Mouse (Mus musculus) forebrain, embryonic 14.5 days (tissue): Measurements from ENCODE around the gene Ung. TPM values are rescaled to one million over a fixed set of nuclear protein-coding genes. Genes with fewer than 3 reads are reported as not detected.

Experiments used
- ATAC-seq: fragments of 200-750 bp; cut with Nextera tagmentation; 2 replicates; pipeline ENCODE4 v1.8.0; 2017; ENCODE audit warnings: mild to moderate bottlenecking, moderate library complexity
- DNase-seq: peaks from one replicate; pipeline ENCODE4 v3.0.0-alpha.2; 2015; ENCODE audit warnings: low spot score
- H3K27ac ChIP-seq: fragments of 300-500 bp; sonication (generic); 2 replicates; pipeline ENCODE4 v1.5.1; 2014; ENCODE audit warnings: low read depth, mild to moderate bottlenecking, control low read depth, low read length, moderate library complexity
- H3K27me3 ChIP-seq: fragments of 300-500 bp; sonication (generic); replicated peaks from 2 replicates; pipeline ENCODE4 v1.6.1; 2014; ENCODE audit warnings: low read length, control low read depth, mixed read lengths; ENCODE audit not compliant: control insufficient read depth, insufficient read depth
- H3K36me3 ChIP-seq: fragments of 300-500 bp; sonication (generic); 2 replicates; pipeline ENCODE4 v1.6.1; 2014; ENCODE audit warnings: low read length, control low read depth; ENCODE audit not compliant: control insufficient read depth, insufficient read depth
- H3K4me1 ChIP-seq: fragments of 300-500 bp; sonication (generic); 2 replicates; pipeline ENCODE4 v1.6.1; 2014; ENCODE audit warnings: antibody characterized with exemption, low read length, control low read depth; ENCODE audit not compliant: control insufficient read depth, insufficient read depth
- H3K4me2 ChIP-seq: fragments of 300-500 bp; sonication (generic); 2 replicates; pipeline ENCODE4 v1.6.1; 2014; ENCODE audit warnings: mild to moderate bottlenecking, control low read depth, low read length
- H3K4me3 ChIP-seq: fragments of 300-500 bp; sonication (generic); 2 replicates; pipeline ENCODE4 v1.5.1; 2014; ENCODE audit warnings: low read depth, low read length, control low read depth
- H3K9ac ChIP-seq: fragments of 300-500 bp; sonication (generic); 2 replicates; pipeline ENCODE4 v1.6.1; 2014; ENCODE audit warnings: mild to moderate bottlenecking, low read length, control low read depth, moderate library complexity
- H3K9me3 ChIP-seq: fragments of 300-500 bp; sonication (generic); replicated peaks from 2 replicates; pipeline ENCODE4 v1.6.1; 2016; ENCODE audit warnings: low read length, control low read depth, mixed read lengths; ENCODE audit not compliant: control insufficient read depth
- WGBS: fragments of 180-500 bp; shearing (Covaris S2); extraction: QIAGEN DNeasy Blood & Tissue Kit; methylation state at CpG from one replicate; pipeline ENCODE4 v1.1.7; 2014; 5-methylcytosine and 5-hydroxymethylcytosine counted together
- polyA plus RNA-seq: library from polyadenylated mRNA; unstranded; fragments of >200 nt; fragmentation: Nextera tagmentation; extraction: Ambion mirVana; gene quantifications from 2 replicates; pipeline ENCODE4 v1.2.1, GENCODE M21; 2014

Ung gene
- polyA plus RNA-seq, 1 experiment from 2014 or later, result 13.3 TPM

DNA sequence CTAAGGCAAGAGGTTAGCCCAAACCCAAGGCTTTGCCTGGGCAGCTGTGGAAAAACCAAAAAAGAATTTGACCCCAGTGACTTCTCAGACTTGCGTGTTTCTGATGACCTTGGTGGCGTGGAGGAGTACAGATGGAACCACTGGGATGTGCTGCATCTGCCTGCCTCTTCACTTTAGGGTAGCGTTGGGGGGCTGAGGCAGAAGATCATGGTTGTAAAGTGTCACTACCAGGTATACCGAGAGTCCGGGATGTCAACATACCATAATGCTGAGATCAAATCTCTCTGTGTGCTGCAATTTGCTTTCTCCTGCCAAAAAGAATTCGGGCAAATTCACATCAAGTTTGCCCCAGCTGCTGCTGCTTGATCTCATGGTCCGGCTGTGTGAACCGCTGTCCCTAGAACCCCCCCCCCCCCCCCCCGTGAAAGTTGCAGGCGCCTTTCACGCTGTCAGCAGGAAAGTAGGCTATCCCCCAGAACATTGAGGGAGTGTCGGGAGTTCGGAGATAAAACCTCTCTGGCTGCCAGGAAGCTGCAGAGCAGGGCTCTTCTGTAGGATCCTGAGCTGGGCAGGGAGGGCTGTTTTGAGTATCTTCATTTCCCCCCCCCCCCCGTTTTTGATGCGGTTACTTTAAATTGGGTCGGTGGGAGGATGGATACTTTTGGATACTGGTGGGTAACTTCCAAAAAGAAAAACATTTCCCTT, 43.8 kb downstream of the Ung start:
- Histone ChIP-seq H3K4me2 (no peak overlapping the region), H3K4me1 (peaks cover 2% of the 10 kb centered on the region; the same call in 1 of the 2 replicates), H3K27me3 (peaks cover 6% of the 10 kb centered on the region; the same call in 1 of the 2 replicates), H3K27ac (no peak overlapping the region), H3K36me3 (no peaks in the 10 kb centered on the region), H3K9me3 (no peaks in the 10 kb centered on the region), H3K9ac (no peak overlapping the region), H3K4me3 (no peak overlapping the region)
- 34% methylated on average over 16 of the region's 16 CpGs for WGBS
- DNase-seq, result no peak
- ATAC-seq, result no peak

DNA sequence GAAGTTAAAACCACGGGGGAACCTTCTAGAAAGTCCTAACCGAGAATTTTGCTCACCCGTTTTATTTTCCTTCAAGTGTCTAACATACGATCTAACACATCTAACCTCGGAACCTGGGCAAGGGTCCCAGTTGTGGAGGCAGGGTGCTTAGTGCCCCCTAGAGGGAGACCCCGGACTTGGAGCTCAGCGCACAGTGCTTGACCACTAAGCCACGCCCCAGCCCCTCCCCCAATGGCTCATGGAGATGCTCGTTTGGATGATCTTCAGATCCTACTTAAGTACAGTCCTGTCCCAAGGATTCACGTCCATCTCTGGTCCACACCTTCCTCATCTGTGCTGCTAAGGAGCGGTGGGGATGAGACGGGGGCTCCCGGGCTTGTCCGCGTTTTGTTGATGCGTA, 44.5 kb downstream of the Ung start:
- H3K4me3 ChIP-seq, result no peak overlapping the region
- DNase-seq (peak; percentile 56), ATAC-seq (no peak)
- H3K9ac ChIP-seq, result no peak overlapping the region
- peaks cover 2% of the 10 kb centered on the region; the same call in 1 of the 2 replicates for H3K4me1 ChIP-seq
- no peak overlapping the region for H3K27ac ChIP-seq
- H3K4me2 ChIP-seq, result no peak overlapping the region
- WGBS, result 14% methylated on average over 16 of the region's 16 CpGs
- no peaks in the 10 kb centered on the region for H3K9me3 ChIP-seq
- H3K27me3 ChIP-seq, result peaks cover 6% of the 10 kb centered on the region; the same call in 1 of the 2 replicates
- no peaks in the 10 kb centered on the region for H3K36me3 ChIP-seq

DNA sequence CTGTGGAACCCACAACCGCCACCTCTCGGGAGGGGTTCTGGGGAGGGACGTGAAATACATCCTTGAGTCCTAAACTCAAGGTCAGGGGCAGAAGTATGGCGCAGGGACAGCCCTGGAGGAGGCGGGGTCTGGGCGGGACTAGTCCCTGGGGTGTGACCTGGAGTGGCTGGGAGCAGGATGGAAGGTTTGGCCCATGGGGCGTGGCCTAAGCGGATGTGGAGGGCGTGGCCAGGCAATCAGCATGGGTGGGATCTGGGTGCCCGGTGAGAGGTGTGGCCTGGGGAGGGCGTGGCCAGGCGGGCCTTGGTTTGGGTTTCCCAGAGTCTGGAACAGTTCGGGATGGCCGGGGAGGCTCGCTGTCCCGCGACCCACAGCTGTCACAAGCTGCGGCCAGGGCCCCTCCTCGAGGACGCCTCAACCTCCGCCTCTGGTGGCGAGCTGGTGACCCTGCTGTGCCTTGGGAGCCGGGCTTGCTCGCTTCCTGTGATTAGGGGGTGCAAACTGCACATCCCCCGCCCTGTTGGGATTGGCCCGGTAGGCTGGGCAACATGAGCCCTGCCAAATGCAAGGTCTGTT, 45.5 kb downstream of the Ung start:
- Histone ChIP-seq H3K4me3 (peak overlapping the region; percentile 28), H3K36me3 (no peaks in the 10 kb centered on the region), H3K4me2 (peak overlapping the region; percentile 58), H3K27ac (no peak overlapping the region), H3K9ac (peak overlapping the region; percentile 47; the same call in 1 of the 2 replicates), H3K4me1 (peaks cover 2% of the 10 kb centered on the region; the same call in 1 of the 2 replicates), H3K9me3 (no peaks in the 10 kb centered on the region), H3K27me3 (peaks cover 6% of the 10 kb centered on the region; the same call in 1 of the 2 replicates)
- under 1% methylated on average over 26 of the region's 26 CpGs for WGBS
- DNase-seq (peak; percentile 70), ATAC-seq (peak; percentile 78)

GRCm38 (mm10) chr5:114176548-114177400, 46.6 kb downstream of the Ung start:
- H3K27me3 ChIP-seq, result peaks cover 6% of the 10 kb centered on the region; the same call in 1 of the 2 replicates
- H3K4me1 ChIP-seq, result peaks cover 2% of the 10 kb centered on the region; the same call in 1 of the 2 replicates
- H3K36me3 ChIP-seq, result no peaks in the 10 kb centered on the region
- no peaks in the 10 kb centered on the region for H3K9me3 ChIP-seq
- H3K4me2 ChIP-seq, result peak overlapping the region; percentile 58; the same call in 1 of the 2 replicates
- 62% methylated on average over 8 of the region's 8 CpGs for WGBS
- no peak for ATAC-seq
- no peak overlapping the region for H3K27ac ChIP-seq
- H3K9ac ChIP-seq, result no peak overlapping the region
- no peak overlapping the region for H3K4me3 ChIP-seq
- no peak for DNase-seq

- ATAC-seq, result no peak
- no peak overlapping the region for H3K4me2 ChIP-seq
- WGBS, result 89% methylated on average over 4 of the region's 4 CpGs
Measured at GRCm38 (mm10) chr5:114177966-114178719, 48.0 kb downstream of the Ung start.

DNA sequence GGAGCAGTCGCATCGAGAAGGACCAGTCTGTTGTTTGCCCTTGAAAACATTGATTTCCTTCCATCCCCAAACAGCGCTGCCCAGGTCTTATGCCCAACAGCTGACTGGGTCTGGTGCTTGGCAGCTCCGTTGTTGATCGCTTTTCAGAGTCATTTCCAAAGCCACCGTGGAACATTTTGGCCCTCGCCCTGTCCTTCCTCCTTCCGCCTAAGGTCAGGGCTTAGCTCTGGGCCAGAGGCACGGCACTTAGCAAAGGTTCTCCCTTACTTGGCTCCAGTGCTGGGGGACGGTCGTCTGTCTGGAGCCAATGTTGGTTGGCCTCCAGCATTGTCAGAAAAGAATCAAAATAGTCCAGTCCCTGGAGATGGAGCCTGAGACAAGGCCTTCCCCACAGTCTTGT, 49.4 kb downstream of the Ung start:
- Histone ChIP-seq H3K9me3 (no peaks in the 10 kb centered on the region), H3K27me3 (peaks cover 6% of the 10 kb centered on the region; the same call in 1 of the 2 replicates), H3K36me3 (no peaks in the 10 kb centered on the region), H3K27ac (no peak overlapping the region), H3K4me2 (no peak overlapping the region), H3K4me1 (peaks cover 2% of the 10 kb centered on the region; the same call in 1 of the 2 replicates), H3K9ac (no peak overlapping the region), H3K4me3 (no peak overlapping the region)
- ATAC-seq, result no peak
- DNase-seq, result no peak
- WGBS, result 88% methylated on average over 11 of the region's 11 CpGs

More at GRCm38 (mm10) chr5:114177966-114178719, 48.0 kb downstream of the Ung start:
- no peak overlapping the region for H3K4me3 ChIP-seq
- no peak overlapping the region for H3K27ac ChIP-seq
- H3K4me1 ChIP-seq, result peaks cover 2% of the 10 kb centered on the region; the same call in 1 of the 2 replicates
- H3K9ac ChIP-seq, result no peak overlapping the region
- no peak for DNase-seq
- no peaks in the 10 kb centered on the region for H3K9me3 ChIP-seq
- peaks cover 6% of the 10 kb centered on the region; the same call in 1 of the 2 replicates for H3K27me3 ChIP-seq
- H3K36me3 ChIP-seq, result no peaks in the 10 kb centered on the region

- DNase-seq (no peak), ATAC-seq (no peak)
- Histone ChIP-seq H3K27me3 (no peaks in the 10 kb centered on the region), H3K4me3 (no peak overlapping the region), H3K4me1 (no peaks in the 10 kb centered on the region), H3K9ac (no peak overlapping the region), H3K4me2 (no peak overlapping the region), H3K27ac (no peak overlapping the region), H3K36me3 (no peaks in the 10 kb centered on the region), H3K9me3 (no peaks in the 10 kb centered on the region)
- WGBS, result 83% methylated on average over 2 of the region's 2 CpGs
Measured at GRCm38 (mm10) chr5:114183493-114183892, 53.3 kb downstream of the Ung start.

- Histone ChIP-seq H3K27ac (no peak overlapping the region), H3K9ac (no peak overlapping the region), H3K4me1 (no peaks in the 10 kb centered on the region), H3K9me3 (no peaks in the 10 kb centered on the region), H3K4me3 (no peak overlapping the region), H3K36me3 (no peaks in the 10 kb centered on the region), H3K4me2 (no peak overlapping the region), H3K27me3 (no peaks in the 10 kb centered on the region)
- DNase-seq (no peak), ATAC-seq (no peak)
- 73% methylated on average over 2 of the region's 2 CpGs for WGBS
Measured at GRCm38 (mm10) chr5:114187108-114187507, 56.9 kb downstream of the Ung start.
